Mouse (Mus musculus) right cerebral cortex, postnatal 14 days (tissue): ENCODE results near the gene Arfgef2.

Experiments
- DNase-seq: peaks from one replicate; pipeline ENCODE4 v3.0.0; 2022

The Arfgef2 gene

GRCm38 (mm10) chr2:166910536-166910935 lies 105.1 kb downstream of the Arfgef2 start:
- no peak for DNase-seq

DNA sequence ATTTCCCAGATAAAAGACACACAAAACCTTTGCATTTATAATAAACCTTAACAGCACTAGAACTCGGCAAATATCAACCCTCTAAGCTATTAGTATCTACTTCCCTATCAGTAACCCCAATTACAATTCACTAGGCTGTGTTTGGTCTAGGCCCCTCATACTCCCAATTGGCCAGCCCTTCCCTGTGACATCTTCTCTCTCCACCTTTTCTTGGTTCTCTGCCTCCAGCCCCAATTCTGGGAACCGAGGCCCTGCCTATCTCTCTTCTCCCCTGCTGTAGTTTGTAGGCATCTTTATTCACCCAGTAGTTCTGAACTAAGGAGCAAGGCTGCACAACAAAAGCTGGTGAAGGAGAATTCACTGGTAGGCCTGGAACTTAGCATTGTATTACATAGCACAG lies 118.6 kb downstream of the Arfgef2 start:
- no peak for DNase-seq

GRCm38 (mm10) chr2:166933943-166934342 lies 128.6 kb downstream of the Arfgef2 start:
- DNase-seq, result no peak

DNA sequence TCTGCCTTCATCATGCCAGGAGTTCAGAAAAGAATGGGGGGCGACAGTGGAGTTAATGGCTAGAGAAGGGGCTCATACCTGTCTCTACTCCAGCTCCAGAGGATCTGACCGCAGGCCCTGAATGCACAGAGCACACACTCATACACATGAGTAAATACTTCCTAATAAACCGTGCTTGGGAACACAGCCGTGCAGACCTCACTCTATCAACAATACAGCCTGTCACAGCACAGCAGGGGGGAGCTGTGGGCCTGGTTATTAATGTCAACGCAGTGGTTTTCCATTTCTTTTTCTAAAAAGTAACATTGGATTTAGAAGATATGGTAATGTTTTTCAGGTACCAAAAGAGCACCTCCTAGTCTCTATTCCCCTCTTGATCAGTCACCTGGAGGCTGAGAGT lies 129.0 kb downstream of the Arfgef2 start:
- no peak for DNase-seq

GRCm38 (mm10) chr2:166935582-166935981 lies 130.2 kb downstream of the Arfgef2 start:
- no peak for DNase-seq

GRCm38 (mm10) chr2:166936166-166936565 lies 130.8 kb downstream of the Arfgef2 start:
- DNase-seq, result no peak

DNA sequence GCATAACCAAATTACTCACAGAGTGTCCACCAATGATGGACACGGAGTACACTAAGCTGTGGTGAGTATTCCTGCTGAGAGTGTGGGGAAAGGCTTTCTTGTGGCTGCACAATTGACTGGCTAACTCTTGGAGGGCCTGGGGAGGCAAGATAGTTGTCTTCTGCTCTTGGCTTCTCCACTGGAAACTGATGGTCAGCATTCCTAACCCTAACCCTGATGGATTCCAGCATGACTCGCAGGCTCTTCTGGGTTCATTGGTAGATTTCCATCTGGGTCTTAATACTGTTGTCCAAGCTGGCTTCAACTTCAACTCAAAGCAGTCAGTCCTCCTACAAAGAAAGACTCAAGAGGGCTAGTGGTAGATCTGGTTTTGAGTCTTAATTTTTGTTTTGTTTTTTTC lies 137.8 kb downstream of the Arfgef2 start:
- DNase-seq, result no peak

- no peak for DNase-seq
Observed at GRCm38 (mm10) chr2:166944346-166944745, 139.0 kb downstream of the Arfgef2 start.

- no peak for DNase-seq
Observed at GRCm38 (mm10) chr2:166945456-166945855, 140.1 kb downstream of the Arfgef2 start.
